Mouse (Mus musculus): ENCODE measurements around the gene Gm8267. TPM values are rescaled to one million over a fixed set of nuclear protein-coding genes. Genes with fewer than 3 reads are reported as not detected.
"Not testable (repeated sequence)": the region's sequence is repeated elsewhere in the genome, so short reads cannot be mapped to it uniquely, and the experiment has no call there.

Gene Gm8267
- not detected in 2 replicates for polyA plus RNA-seq (2014; fragmentation: Nextera tagmentation; extraction: Ambion mirVana)

- DNase-seq (ENCODE audit: low spot score) (no peak), ATAC-seq (replicated peaks; ENCODE audit: low FRiP score) (no peak)
- Histone ChIP-seq H3K4me2 (ENCODE audit: low read depth, low read length, severe bottlenecking) (no peak within 1 kb of the TSS), H3K9ac (ENCODE audit: low read length) (no peak within 1 kb of the TSS), H3K27me3 (ENCODE audit: control insufficient read depth, insufficient read depth, low read length) (no peaks in the 10 kb centered on the region), H3K4me3 (ENCODE audit: low read depth, low read length) (no peak within 1 kb of the TSS), H3K9me3 (ENCODE audit: control insufficient read depth, low read length) (no peaks in the 10 kb centered on the region), H3K27ac (ENCODE audit: low read depth, low read length) (no peak within 1 kb of the TSS), H3K36me3 (ENCODE audit: control insufficient read depth, insufficient read depth, low read length) (no peaks in the 10 kb centered on the region), H3K4me1 (replicated peaks; ENCODE audit: control insufficient read depth, insufficient read depth, low read length) (no peaks in the 10 kb centered on the region)
- 87% methylated on average over 3 of the region's 3 CpGs for WGBS
Observed at GRCm38 (mm10) chr14:44750240-44750639, at the start of gene Gm8267. Gene Gm8267, minus strand, starts transcription at chr14:44750340.

GRCm38 (mm10) chr14:44789537-44790382, 39.6 kb upstream of the Gm8267 start:
- not testable (repeated sequence) for H3K27ac ChIP-seq (ENCODE audit: low read depth, low read length); H3K36me3 ChIP-seq (ENCODE audit: control insufficient read depth, insufficient read depth, low read length); DNase-seq (ENCODE audit: low spot score); H3K4me1 ChIP-seq (replicated peaks; ENCODE audit: control insufficient read depth, insufficient read depth, low read length); H3K4me2 ChIP-seq (ENCODE audit: low read depth, low read length, severe bottlenecking); ATAC-seq (replicated peaks; ENCODE audit: low FRiP score); H3K27me3 ChIP-seq (ENCODE audit: control insufficient read depth, insufficient read depth, low read length); H3K4me3 ChIP-seq (ENCODE audit: low read depth, low read length); H3K9me3 ChIP-seq (ENCODE audit: control insufficient read depth, low read length); H3K9ac ChIP-seq (ENCODE audit: low read length)
- 68% methylated on average over 2 of the region's 2 CpGs for WGBS

GRCm38 (mm10) chr14:44742789-44743188, 7.4 kb downstream of the Gm8267 start:
- not testable (repeated sequence) for H3K27me3 ChIP-seq (ENCODE audit: control insufficient read depth, insufficient read depth, low read length); H3K9ac ChIP-seq (ENCODE audit: low read length); H3K9me3 ChIP-seq (ENCODE audit: control insufficient read depth, low read length); H3K36me3 ChIP-seq (ENCODE audit: control insufficient read depth, insufficient read depth, low read length); H3K4me2 ChIP-seq (ENCODE audit: low read depth, low read length, severe bottlenecking); DNase-seq (ENCODE audit: low spot score); ATAC-seq (replicated peaks; ENCODE audit: low FRiP score); H3K4me1 ChIP-seq (replicated peaks; ENCODE audit: control insufficient read depth, insufficient read depth, low read length); H3K4me3 ChIP-seq (ENCODE audit: low read depth, low read length); H3K27ac ChIP-seq (ENCODE audit: low read depth, low read length)
- WGBS = 67% methylated on average over 1 of the region's 1 CpGs

- not testable (repeated sequence) for H3K4me3 ChIP-seq (ENCODE audit: low read depth, low read length); ATAC-seq (replicated peaks; ENCODE audit: low FRiP score); DNase-seq (ENCODE audit: low spot score); H3K9ac ChIP-seq (ENCODE audit: low read length); H3K27me3 ChIP-seq (ENCODE audit: control insufficient read depth, insufficient read depth, low read length); H3K27ac ChIP-seq (ENCODE audit: low read depth, low read length); H3K4me2 ChIP-seq (ENCODE audit: low read depth, low read length, severe bottlenecking); H3K9me3 ChIP-seq (ENCODE audit: control insufficient read depth, low read length); H3K36me3 ChIP-seq (ENCODE audit: control insufficient read depth, insufficient read depth, low read length); H3K4me1 ChIP-seq (replicated peaks; ENCODE audit: control insufficient read depth, insufficient read depth, low read length)
Observed at GRCm38 (mm10) chr14:44730711-44731110, 19.4 kb downstream of the Gm8267 start.

GRCm38 (mm10) chr14:44706356-44706755, 43.8 kb downstream of the Gm8267 start, which contains the start of gene Gm8257:
Gene Gm8257, minus strand, starts transcription at chr14:44706456.
- H3K9me3 ChIP-seq (ENCODE audit: control insufficient read depth, low read length); H3K4me1 ChIP-seq (replicated peaks; ENCODE audit: control insufficient read depth, insufficient read depth, low read length); ATAC-seq (replicated peaks; ENCODE audit: low FRiP score); H3K36me3 ChIP-seq (ENCODE audit: control insufficient read depth, insufficient read depth, low read length); H3K9ac ChIP-seq (ENCODE audit: low read length); H3K27me3 ChIP-seq (ENCODE audit: control insufficient read depth, insufficient read depth, low read length); H3K27ac ChIP-seq (ENCODE audit: low read depth, low read length); H3K4me2 ChIP-seq (ENCODE audit: low read depth, low read length, severe bottlenecking); DNase-seq (ENCODE audit: low spot score); H3K4me3 ChIP-seq (ENCODE audit: low read depth, low read length): not testable (repeated sequence)
- WGBS = 92% methylated on average over 3 of the region's 3 CpGs

Other genes starting within 250 kb of the Gm8267 start
- not detected in 2 replicates for gene Gm17093, start 232.1 kb downstream of the Gm8267 start, polyA plus RNA-seq (2014; fragmentation: Nextera tagmentation; extraction: Ambion mirVana)
- not detected in 2 replicates for gene Gm8247, start 167.2 kb downstream of the Gm8267 start, polyA plus RNA-seq (2014; fragmentation: Nextera tagmentation; extraction: Ambion mirVana)
- not detected in 2 replicates for gene Gm5624, start 122.4 kb downstream of the Gm8267 start, polyA plus RNA-seq (2014; fragmentation: Nextera tagmentation; extraction: Ambion mirVana)
- gene Gm8257, start 43.9 kb downstream of the Gm8267 start, polyA plus RNA-seq (2014; fragmentation: Nextera tagmentation; extraction: Ambion mirVana) = not detected in 2 replicates
- gene Ptgdr, start 109.0 kb upstream of the Gm8267 start, polyA plus RNA-seq (2014; fragmentation: Nextera tagmentation; extraction: Ambion mirVana) = not detected in 2 replicates
- gene Ptger2, start 237.9 kb upstream of the Gm8267 start, polyA plus RNA-seq (2014; fragmentation: Nextera tagmentation; extraction: Ambion mirVana) = 0.13 and 0.15 TPM in 2 replicates

Data from forebrain, embryonic 11.5 days (tissue).